In the genomic region with DNA sequence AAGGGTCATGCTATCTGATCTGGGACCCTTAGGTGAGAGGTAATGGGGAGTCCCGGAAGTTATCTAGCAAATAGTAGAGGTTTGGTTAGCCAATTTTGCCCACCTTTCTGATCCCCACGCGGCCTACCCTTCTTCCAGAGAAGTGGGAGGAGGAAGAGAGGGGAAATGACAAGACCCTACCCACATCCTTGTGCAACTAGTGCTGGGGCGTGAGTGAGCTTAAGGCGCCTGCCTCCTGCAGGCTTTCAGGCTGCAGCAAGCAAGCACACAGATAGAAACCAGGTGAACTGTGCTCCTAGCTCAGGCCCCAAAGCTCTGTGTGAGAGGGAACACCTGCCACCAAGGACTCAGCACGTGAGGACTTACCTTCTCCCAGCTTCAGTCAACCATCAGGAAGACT, we compare ENCODE assay signal across 8 mouse cellular contexts. TPM values are rescaled to one million over a fixed set of nuclear protein-coding genes. Genes with fewer than 3 reads are reported as not detected.
DNase-seq lines count a peak whose midpoint lies in the region; ATAC-seq and TF ChIP-seq lines count a peak whose summit lies in the region.

No protein-coding gene starts in this region.

- H3K9ac ChIP-seq in forebrain, embryonic 14.5 days (ENCODE audit: low read length): peak overlapping the region; percentile 77; the same call in 1 of the 2 replicates
- no peak overlapping the region; the same call in 1 of the 2 replicates for H3K9ac ChIP-seq in liver, embryonic 13.5 days

- H3K4me3 ChIP-seq in thymus, adult 2 months (ENCODE audit: control insufficient read depth, insufficient read depth, low read length): 0 out of 2 replicates have a peak overlapping the region, but pooled peaks have one; percentile 1
- peak overlapping the region; percentile 63 for H3K4me3 ChIP-seq in forebrain, embryonic 14.5 days (ENCODE audit: low read depth, low read length)
- H3K4me3 ChIP-seq in liver, embryonic 13.5 days (replicated peaks): peak overlapping the region; percentile 62

- no peaks in the 10 kb centered on the region for H3K36me3 ChIP-seq in thymus, adult 2 months (ENCODE audit: control insufficient read depth, insufficient read depth, low read length)
- H3K36me3 ChIP-seq in forebrain, embryonic 14.5 days (ENCODE audit: control insufficient read depth, insufficient read depth, low read length): no peaks in the 10 kb centered on the region
- H3K36me3 ChIP-seq in liver, embryonic 13.5 days: no peaks in the 10 kb centered on the region

- no peaks in the 10 kb centered on the region for H3K4me1 ChIP-seq in thymus, adult 2 months (replicated peaks; ENCODE audit: control insufficient read depth, insufficient read depth, low read length)
- peaks cover 11% of the 10 kb centered on the region for H3K4me1 ChIP-seq in forebrain, embryonic 14.5 days (ENCODE audit: control insufficient read depth, insufficient read depth, low read length)
- peaks cover 47% of the 10 kb centered on the region for H3K4me1 ChIP-seq in liver, embryonic 13.5 days (replicated peaks)

- 12% methylated on average over 6 of the region's 6 CpGs for WGBS in thymus, adult 2 months
- WGBS in forebrain, embryonic 14.5 days: 23% methylated on average over 6 of the region's 6 CpGs
- 7% methylated on average over 6 of the region's 6 CpGs for WGBS in liver, embryonic 13.5 days (ENCODE audit: insufficient replicate concordance)

- H3K9me3 ChIP-seq in forebrain, embryonic 14.5 days (replicated peaks; ENCODE audit: control insufficient read depth, low read length): no peaks in the 10 kb centered on the region
- H3K9me3 ChIP-seq in liver, embryonic 13.5 days (replicated peaks): no peaks in the 10 kb centered on the region

- peaks cover 26% of the 10 kb centered on the region for H3K27me3 ChIP-seq in thymus, adult 2 months (ENCODE audit: control insufficient read depth, insufficient read depth, low read length)
- H3K27me3 ChIP-seq in forebrain, embryonic 14.5 days (replicated peaks; ENCODE audit: control insufficient read depth, insufficient read depth, low read length): 0 out of 2 replicates have a peak, but pooled peaks cover 11% of the 10 kb centered on the region
- H3K27me3 ChIP-seq in liver, embryonic 13.5 days: peaks cover 57% of the 10 kb centered on the region

- no peak for DNase-seq in thymus, adult 2 months
- no peak for DNase-seq in thymus, postnatal 36 days
- DNase-seq in forebrain, embryonic 14.5 days (ENCODE audit: low spot score): no peak
- DNase-seq in liver, embryonic 13.5 days: no peak
- DNase-seq in yolk sac, embryonic 10.5 days (ENCODE audit: low spot score): peak; percentile 23
- DNase-seq in right cerebral cortex, postnatal 4 days: no peak
- no peak for DNase-seq in left cerebral cortex, postnatal 36 days (ENCODE audit: low spot score in 2 of 2)
- DNase-seq in left cerebral cortex, postnatal 25 days (ENCODE audit: low spot score in 2 of 2): no peak

- peak overlapping the region; percentile 99 for H3K4me2 ChIP-seq in forebrain, embryonic 14.5 days (ENCODE audit: low read length)
- H3K4me2 ChIP-seq in liver, embryonic 13.5 days: peak overlapping the region; percentile 82

- TF ChIP-seq POLR2A in thymus, adult 2 months (IDR thresholded peaks at IDR 0.05; ENCODE audit: control insufficient read depth, extremely low read depth, insufficient read depth, low read length, poor library complexity): no peak

- H3K27ac ChIP-seq in thymus, adult 2 months (ENCODE audit: control insufficient read depth, insufficient read depth, low read length): no peak overlapping the region
- H3K27ac ChIP-seq in forebrain, embryonic 14.5 days (ENCODE audit: low read depth, low read length): no peak overlapping the region; the same call in 1 of the 2 replicates
- H3K27ac ChIP-seq in liver, embryonic 13.5 days: no peak overlapping the region

- intact Hi-C loops in left cerebral cortex, postnatal 36 days (cut with DNase I): no loop called here
- intact Hi-C loops in left cerebral cortex, postnatal 25 days (cut with DNase I): no loop called here

- ATAC-seq in forebrain, embryonic 14.5 days: no peak
- ATAC-seq in liver, embryonic 13.5 days (ENCODE audit: low read depth): no peak

- no peak for TF ChIP-seq CTCF in thymus, adult 2 months (IDR thresholded peaks at IDR 0.05; ENCODE audit: borderline replicate concordance, control insufficient read depth, extremely low read depth, insufficient read depth, low read length, poor library complexity)

RNA-seq across cellular contexts. Expression of gene Csrp1, which starts 31.2 kb away (rescaled TPM):
- 333 and 390 TPM in 2 replicates for polyA plus RNA-seq in thymus, adult 2 months (2012; rRNA removed)
- 22.3 and 24.9 TPM in 2 replicates for polyA plus RNA-seq in forebrain, embryonic 14.5 days (2014; fragmentation: Nextera tagmentation; extraction: Ambion mirVana)
- polyA plus RNA-seq in liver, embryonic 13.5 days (2015; fragmentation: Nextera tagmentation; extraction: Ambion mirVana): 33.8 and 36.8 TPM in 2 replicates
- 100 to 1,000 TPM; 195 to 250 TPM for total RNA-seq in left cerebral cortex, postnatal 36 days (2021)
- total RNA-seq in left cerebral cortex, postnatal 25 days (2021): 100 to 1,000 TPM; 179 to 206 TPM

Comparison
In these comparisons a context has a peak if more than half of its experiments do, and no peak if none do; other contexts are left out.
1. H3K4me3 ChIP-seq: peak in every context shown above with its lines; median percentile 63 in forebrain, embryonic 14.5 days; 62 in liver, embryonic 13.5 days; 1 in thymus, adult 2 months.